Mouse (Mus musculus): ENCODE results near the gene Spag9.

Spag9 gene

DNA sequence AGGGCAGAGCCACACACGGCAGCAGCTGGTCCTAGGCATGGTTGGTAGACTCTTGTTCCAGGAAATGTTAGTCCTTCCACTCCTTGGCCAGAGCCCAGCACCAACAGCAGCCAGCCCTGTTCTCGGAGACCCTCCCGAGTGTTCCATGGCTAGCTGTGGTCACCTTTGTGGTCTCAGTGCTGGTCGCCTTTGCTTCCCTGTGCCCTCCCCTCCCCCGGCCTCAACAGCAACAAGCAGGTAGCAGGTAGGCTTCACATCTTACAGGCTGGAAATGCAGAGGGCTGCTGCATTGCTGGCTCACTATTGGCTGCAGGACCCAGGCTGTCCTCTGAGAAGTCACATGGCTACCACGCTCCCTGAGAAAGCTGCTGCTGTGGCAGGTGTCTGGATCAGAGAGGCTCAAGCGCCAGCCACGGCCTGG lies 139.7 kb downstream of the Spag9 start:
- no peak for DNase-seq

GRCm38 (mm10) chr11:94136656-94137055 lies 140.8 kb downstream of the Spag9 start:
- DNase-seq: no peak

DNA sequence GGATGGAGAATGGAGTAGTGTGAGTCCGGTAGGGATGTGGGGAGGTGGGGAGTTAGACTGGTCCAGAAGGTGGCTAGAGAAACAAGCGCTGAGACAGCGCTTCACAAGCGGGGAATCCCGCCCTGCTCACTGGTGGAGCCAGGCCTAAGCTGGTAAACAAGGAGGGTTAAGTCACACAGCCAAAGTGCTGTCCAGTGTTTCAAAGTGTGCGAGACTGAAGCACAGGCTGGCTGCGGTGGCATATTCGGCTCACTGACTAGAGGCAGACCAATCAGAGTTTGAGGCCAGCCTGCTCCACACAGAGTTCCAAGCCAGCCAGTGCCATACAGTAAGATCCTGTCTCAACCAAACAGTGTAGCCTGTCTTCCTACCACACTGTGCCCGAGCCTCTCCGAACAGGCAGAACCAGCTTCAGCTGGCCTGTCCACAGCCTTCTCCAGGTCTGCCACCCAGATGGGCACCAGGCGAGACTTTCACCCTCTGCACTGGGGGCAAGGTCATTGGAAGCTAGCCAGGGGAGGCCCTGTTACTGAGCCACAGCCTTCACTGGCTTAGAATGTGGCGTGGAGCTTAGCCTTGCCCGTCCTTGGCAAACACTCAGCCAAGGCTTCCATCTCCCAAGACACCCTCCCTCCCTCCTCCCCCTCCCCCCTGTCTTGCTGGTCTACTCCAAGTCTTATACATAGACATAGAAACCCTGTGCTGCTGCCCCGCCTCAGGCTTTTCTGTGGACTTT lies 141.6 kb downstream of the Spag9 start:
- no peak for DNase-seq

GRCm38 (mm10) chr11:94138411-94139231 lies 142.7 kb downstream of the Spag9 start:
- DNase-seq: no peak

GRCm38 (mm10) chr11:94139232-94139620 lies 143.3 kb downstream of the Spag9 start:
- DNase-seq: no peak

- no peak for DNase-seq
These were observed 144.6 kb downstream of the Spag9 start for GRCm38 (mm10) chr11:94140540-94140939.

DNA sequence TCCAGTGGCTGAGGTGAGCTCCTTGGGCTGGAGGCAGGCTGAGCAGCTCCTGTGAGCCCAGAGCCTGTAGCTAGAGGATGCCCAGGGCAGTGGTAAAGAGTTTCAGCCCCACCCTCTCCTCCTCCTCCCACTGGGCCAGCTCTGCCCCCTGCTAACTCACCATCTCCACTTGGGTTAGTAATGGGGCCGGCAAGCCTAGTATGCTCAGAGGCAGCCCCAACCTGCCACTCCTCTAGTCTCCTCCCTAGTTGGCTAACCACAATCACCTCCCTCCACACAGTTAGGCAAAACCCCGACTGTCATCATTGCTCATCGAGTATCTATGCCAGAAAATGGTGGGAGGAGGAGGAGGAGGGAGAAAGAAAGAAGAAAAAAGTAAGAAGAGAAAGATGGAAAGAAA lies 145.7 kb downstream of the Spag9 start:
- DNase-seq: no peak

GRCm38 (mm10) chr11:94143336-94143735 lies 147.4 kb downstream of the Spag9 start:
- no peak for DNase-seq

GRCm38 (mm10) chr11:94144771-94145539 lies 149.1 kb downstream of the Spag9 start:
- DNase-seq: no peak

- no peak for DNase-seq
These were observed 150.2 kb downstream of the Spag9 start for GRCm38 (mm10) chr11:94146049-94146605.

DNA sequence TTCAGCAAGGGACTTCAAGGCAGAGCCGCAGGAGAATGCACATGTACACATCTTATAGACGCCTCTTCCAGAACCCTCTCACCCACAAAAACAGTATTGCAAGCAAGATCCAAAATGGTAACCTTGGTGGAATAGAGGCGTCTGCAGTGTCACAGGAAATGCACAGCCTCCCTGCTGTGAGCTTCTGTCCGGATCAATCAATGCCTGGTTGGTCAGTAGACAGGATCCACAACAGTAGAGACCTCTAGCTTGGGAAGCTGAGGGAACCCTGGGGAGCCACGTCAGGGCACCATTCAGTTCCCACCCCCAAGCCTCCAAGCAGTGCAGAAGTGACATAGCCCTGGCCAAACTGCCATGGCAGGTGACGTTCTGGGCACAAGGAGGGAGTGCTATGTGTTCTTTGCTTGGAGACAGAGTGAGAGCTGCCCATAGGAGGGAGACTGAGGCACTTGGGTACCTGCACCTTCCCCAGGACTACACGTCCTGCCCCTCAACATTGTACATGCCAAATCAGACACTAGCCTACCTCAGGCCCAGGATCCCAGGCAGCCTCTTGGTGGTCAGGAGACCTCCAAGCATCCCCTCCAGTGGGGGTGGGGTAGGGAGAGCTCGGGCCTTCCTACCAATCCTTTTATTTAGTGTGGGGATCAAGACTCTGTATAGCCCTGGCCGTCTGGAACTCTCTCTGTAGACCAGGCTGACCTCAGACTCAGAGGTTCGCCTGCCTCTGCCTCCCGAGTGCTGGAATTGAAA lies 151.0 kb downstream of the Spag9 start:
- DNase-seq: no peak

DNA sequence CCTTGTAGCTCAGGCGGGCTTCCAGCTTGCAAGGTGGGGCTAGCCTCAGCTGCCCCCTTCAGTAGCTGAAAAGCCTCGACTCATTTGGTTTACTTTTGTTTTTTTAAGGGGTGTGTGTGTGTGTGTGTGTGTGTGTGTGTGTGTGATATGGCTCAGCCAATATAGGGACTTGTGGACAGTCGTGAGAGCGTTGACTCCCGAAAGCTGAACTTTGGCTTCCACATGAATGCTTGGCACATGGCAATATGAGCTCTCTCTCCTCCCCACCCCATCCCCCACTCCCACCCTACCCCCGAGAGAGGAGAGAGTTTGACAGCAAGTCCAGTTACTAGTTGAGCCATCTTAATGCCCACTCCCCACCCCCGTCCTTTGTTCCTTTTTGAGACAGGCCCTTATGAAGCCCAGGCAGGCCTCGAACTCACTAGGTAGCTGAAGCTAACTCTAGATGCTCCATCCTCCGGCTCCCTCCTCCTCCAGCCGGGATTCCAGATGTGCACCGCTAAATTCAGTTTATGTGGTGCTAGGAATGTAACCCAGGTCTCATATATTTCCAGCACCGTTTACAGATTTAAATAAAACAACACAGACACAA lies 152.3 kb downstream of the Spag9 start:
- DNase-seq: no peak

DNA sequence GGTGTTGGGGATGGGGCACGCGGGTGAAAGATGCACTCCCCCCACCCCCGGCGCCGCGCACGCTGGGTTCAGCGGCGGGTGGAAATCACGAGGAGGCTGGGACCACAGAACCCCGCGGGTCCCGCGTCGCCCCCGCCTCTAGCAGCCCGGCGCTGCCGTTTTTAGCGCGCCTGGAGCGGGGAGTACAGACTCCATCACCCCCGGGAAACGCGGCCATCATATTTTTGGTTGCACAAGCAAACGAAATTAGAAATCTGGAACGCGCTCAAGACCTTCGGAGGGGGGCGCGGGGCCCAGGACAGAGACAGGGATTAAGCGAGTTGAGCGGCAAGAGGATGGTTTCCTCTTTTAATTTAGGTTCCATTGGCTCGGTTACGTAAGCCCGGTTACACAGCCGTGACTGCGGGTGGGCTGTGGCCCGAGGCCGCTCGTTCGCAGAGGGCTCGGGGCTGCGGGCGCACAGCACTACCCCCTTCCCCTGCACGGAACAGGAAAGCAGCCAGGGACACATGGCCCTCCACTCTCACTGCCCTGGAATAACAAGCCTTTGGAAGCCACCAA lies 153.1 kb downstream of the Spag9 start:
- DNase-seq: no peak

GRCm38 (mm10) chr11:94149509-94150259 lies 153.8 kb downstream of the Spag9 start:
- DNase-seq: no peak

DNA sequence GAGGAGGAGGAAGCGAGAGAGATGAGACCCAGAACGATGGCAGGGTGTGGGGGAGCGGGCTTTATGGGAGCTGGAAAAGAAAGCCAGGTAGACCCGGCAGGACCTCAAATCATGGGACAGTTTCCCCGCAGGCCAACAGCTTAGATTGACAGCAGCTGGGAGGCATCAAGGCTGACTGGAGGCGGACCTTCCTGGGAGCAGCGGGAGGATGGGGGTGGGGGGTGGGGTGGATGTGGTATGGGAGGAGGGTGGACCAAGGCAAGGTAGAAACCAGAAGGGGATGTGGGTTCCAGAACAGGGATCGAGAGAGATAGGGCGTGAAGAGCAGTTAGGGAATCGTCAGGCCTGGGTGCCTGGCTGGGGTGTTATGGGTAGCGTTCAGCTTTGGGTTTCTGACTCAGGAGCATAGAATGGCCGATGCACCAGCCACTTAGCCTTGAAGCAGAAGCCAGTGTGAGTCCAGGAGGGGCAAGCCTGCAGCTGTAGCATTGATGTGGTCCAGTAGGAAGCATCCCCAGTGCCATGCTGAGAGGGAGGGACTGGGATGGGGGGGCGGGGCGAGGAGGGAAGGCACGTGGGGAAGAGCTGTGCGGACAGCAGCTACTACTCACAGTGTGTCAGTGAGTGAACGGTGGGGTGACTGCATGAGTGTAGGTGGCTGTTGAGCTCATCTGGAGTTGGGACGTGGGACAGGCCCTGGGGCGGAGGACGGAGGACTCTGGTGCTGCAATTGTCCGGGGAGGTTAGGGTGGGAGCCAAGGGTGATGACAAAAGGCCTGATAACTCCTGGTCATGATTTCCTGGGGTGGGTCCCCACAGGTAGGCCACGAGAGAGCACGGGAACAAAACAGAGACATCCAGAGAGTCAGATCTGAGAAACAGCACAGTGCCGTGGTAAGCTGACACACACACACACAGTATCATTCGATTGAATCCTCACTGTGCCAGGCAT lies 154.9 kb downstream of the Spag9 start:
- DNase-seq: no peak

DNA sequence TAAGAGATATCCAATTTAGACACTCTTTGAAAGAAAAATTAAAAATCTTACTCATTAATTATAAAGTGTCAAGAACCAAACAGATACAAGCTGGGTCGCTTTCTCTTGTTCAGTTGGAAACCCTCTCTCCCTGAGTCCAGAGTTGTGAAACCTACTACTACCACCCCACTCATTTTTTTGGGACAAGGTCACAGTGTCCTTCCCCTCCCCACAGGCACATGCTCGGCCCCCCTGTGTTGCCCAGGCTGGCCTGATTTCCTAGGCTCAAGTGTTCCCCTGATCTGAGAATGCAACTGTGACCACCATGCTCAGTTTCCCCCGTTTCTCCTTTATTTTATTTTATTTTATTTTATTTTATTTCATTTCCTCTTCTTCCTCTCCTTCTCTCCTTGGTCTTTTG lies 158.3 kb downstream of the Spag9 start:
- DNase-seq: no peak

DNA sequence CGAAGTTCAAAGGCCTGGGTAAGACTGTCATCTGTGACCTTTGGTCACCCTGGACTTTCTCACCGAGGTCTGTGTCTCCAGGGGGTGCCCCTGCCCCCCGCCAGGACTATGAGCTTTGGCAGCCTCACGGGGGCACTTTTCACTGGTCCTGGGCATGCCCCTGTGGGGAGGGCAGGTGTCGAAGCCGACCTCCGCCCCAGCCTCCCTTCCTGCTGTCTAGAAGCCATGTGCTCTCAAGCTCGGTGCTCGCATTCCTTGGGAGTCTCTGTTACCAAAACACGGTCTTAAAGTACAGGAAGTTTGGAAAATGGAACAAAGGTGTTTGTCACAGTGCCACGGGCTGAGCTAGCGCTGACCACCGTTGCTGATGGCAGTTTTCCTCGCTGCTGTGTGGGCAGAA lies 162.6 kb downstream of the Spag9 start:
- no peak for DNase-seq

DNA sequence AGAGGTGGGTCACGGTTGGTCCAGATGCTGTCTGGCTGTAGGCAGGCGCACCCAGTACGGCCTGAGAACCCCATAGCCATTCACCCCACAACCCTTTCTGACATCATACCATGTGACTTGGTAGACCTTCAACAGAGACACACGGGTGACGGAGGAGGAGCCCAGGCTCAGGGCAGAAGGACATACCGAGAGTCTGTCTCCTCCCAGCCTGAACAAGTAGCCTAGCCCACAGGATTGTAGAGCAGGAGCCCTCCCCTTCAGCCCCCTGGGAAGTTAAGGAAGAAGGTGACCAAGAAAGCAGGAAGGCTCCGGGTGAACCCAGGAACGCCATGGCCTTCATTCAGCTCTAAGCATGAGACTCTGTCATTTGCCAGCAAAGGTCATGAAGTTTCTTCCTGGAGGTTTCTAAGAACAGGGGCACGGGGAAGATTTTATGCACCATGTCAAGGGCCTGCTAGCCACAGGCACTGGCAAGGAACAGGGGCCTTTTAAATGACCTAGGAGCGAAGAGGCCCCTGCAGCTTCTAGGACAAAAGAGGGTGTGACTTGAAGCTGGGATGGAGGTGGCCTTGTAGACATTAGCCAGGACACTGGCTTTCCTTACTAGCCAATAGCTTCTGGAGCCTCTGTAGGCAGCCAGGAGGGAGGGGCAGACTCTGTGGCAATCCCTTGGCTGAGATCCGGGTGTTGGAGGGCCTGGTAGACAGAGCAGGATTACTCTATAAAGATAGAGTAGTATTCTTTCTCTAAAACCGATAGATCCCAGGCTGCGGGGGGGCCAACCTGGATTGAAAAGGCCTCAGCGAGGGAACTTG lies 163.4 kb downstream of the Spag9 start:
- no peak for DNase-seq

DNA sequence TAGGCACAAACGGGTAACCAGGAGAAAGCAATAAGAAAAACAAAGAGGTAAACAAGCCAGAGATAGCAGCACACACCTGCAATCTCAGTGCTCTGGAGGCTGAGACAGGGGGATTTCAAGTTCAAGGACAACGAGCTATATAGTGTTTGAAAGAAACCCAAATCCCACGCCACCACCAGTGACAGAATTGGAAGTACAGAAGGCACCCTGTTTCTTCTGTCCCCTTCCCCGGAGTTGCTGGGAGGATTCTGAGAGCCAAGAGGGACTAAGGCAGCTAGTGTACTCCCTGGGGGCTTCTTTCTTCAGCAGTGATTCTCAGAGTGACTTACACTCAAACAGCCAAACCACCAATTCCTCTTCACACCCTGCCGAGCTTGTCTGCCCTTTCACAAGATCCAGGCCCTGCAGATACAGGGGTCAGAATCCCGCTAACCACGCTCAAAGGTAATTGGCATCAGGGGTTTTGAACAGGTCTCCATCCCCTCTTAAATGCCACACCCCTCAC lies 164.1 kb downstream of the Spag9 start:
- no peak for DNase-seq
